Mouse (Mus musculus) forebrain, postnatal 0 days (tissue): ENCODE measurements around the gene Olfr569. TPM values are rescaled to one million over a fixed set of nuclear protein-coding genes. Genes with fewer than 3 reads are reported as not detected.

Experiments
- ATAC-seq: fragments of 200-750 bp; cut with Nextera tagmentation; 2 replicates; pipeline ENCODE4 v1.8.0; 2017; ENCODE audit warnings: mild to moderate bottlenecking, moderate library complexity
- DNase-seq: peaks from one replicate; pipeline ENCODE4 v3.0.0-alpha.2; 2015
- H3K27ac ChIP-seq: fragments of 300-500 bp; sonication (generic); 2 replicates; pipeline ENCODE4 v1.5.1; 2014; ENCODE audit warnings: low read depth, mild to moderate bottlenecking, antibody characterized with exemption, low read length, moderate library complexity, mixed read lengths
- H3K27me3 ChIP-seq: fragments of 300-500 bp; sonication (generic); 2 replicates; pipeline ENCODE4 v1.6.1; 2014; ENCODE audit warnings: mild to moderate bottlenecking, low read length, mixed read lengths; ENCODE audit not compliant: insufficient read depth
- H3K36me3 ChIP-seq: fragments of 300-500 bp; sonication (generic); 2 replicates; pipeline ENCODE4 v1.6.1; 2014; ENCODE audit warnings: mild to moderate bottlenecking, moderate library complexity; ENCODE audit not compliant: insufficient read depth
- H3K4me1 ChIP-seq: fragments of 300-500 bp; sonication (generic); 2 replicates; pipeline ENCODE4 v1.6.1; 2014; ENCODE audit warnings: antibody characterized with exemption; ENCODE audit not compliant: insufficient read depth
- H3K4me2 ChIP-seq: fragments of 300-500 bp; sonication (generic); 2 replicates; pipeline ENCODE4 v1.6.1; 2014; ENCODE audit warnings: low read depth, mild to moderate bottlenecking, moderate library complexity
- H3K4me3 ChIP-seq: fragments of 300-500 bp; sonication (generic); 2 replicates; pipeline ENCODE4 v1.5.1; 2014; ENCODE audit warnings: low read depth, low read length, mixed read lengths
- H3K9ac ChIP-seq: fragments of 300-500 bp; sonication (generic); 2 replicates; pipeline ENCODE4 v1.6.1; 2014; ENCODE audit warnings: mild to moderate bottlenecking
- H3K9me3 ChIP-seq: fragments of 300-500 bp; sonication (generic); 2 replicates; pipeline ENCODE4 v1.6.1; 2016; ENCODE audit warnings: low read length
- CTCF ChIP-seq: sonication (generic); IDR thresholded peaks from 2 replicates; pipeline ENCODE4 v1.5.1; 2016; ENCODE audit warnings: antibody characterized with exemption, control low read depth, low read depth
- WGBS: fragments of 180-500 bp; shearing (Covaris S2); extraction: QIAGEN DNeasy Blood & Tissue Kit; methylation state at CpG from one replicate; pipeline ENCODE4 v1.1.7; 2014; 5-methylcytosine and 5-hydroxymethylcytosine counted together
- polyA plus RNA-seq: library from polyadenylated mRNA; unstranded; fragments of >200 nt; fragmentation: Nextera tagmentation; extraction: Ambion mirVana; gene quantifications from 2 replicates; pipeline ENCODE4 v1.2.1, GENCODE M21; 2015
- total RNA-seq: library from RNA; depleted of rRNA; stranded (reverse); fragments of >200 nt; gene quantifications from 2 replicates; pipeline ENCODE4 v1.2.3, GENCODE M21; 2014; rRNA removed

Gene Olfr569
- total RNA-seq (not detected in 2 replicates), polyA plus RNA-seq (not detected in 2 replicates)

- DNase-seq (no peak), ATAC-seq (no peak)
- 75% methylated on average over 3 of the region's 3 CpGs for WGBS
- no peak for TF ChIP-seq CTCF
- no peak within 1 kb of the TSS for H3K4me2 ChIP-seq
- H3K9ac ChIP-seq, result no peak within 1 kb of the TSS
- no peak within 1 kb of the TSS for H3K27ac ChIP-seq
- H3K27me3 ChIP-seq, result no peaks in the 10 kb centered on the region
- no peaks in the 10 kb centered on the region for H3K36me3 ChIP-seq
- H3K9me3 ChIP-seq, result no peaks in the 10 kb centered on the region
- H3K4me3 ChIP-seq, result no peak within 1 kb of the TSS
- H3K4me1 ChIP-seq, result no peaks in the 10 kb centered on the region
Measured at GRCm38 (mm10) chr7:102890782-102891181, at the start of gene Olfr569. Gene Olfr569 (minus strand): TSS chr7:102890882.

GRCm38 (mm10) chr7:102927105-102927504 lies 36.4 kb upstream of the Olfr569 start:
- Histone ChIP-seq H3K4me2 (no peak overlapping the region), H3K9ac (no peak overlapping the region), H3K36me3 (no peaks in the 10 kb centered on the region), H3K27me3 (no peaks in the 10 kb centered on the region), H3K4me3 (no peak overlapping the region), H3K4me1 (no peaks in the 10 kb centered on the region), H3K27ac (no peak overlapping the region), H3K9me3 (no peaks in the 10 kb centered on the region)
- no peak for TF ChIP-seq CTCF
- WGBS, result 70% methylated on average over 3 of the region's 3 CpGs
- ATAC-seq (no peak), DNase-seq (no peak)

- Histone ChIP-seq H3K9me3 (no peaks in the 10 kb centered on the region), H3K27me3 (no peaks in the 10 kb centered on the region), H3K9ac (no peak within 1 kb of the TSS), H3K4me3 (no peak within 1 kb of the TSS), H3K27ac (no peak within 1 kb of the TSS), H3K4me2 (no peak within 1 kb of the TSS), H3K4me1 (no peaks in the 10 kb centered on the region), H3K36me3 (no peaks in the 10 kb centered on the region)
- ATAC-seq (no peak), DNase-seq (no peak)
- TF ChIP-seq CTCF, result no peak
- 61% methylated on average over 1 of the region's 1 CpGs for WGBS
Measured at GRCm38 (mm10) chr7:102924109-102924508, 33.4 kb upstream of the Olfr569 start, which contains the start of gene Olfr572. Gene Olfr572 (plus strand): TSS chr7:102924409.

DNA sequence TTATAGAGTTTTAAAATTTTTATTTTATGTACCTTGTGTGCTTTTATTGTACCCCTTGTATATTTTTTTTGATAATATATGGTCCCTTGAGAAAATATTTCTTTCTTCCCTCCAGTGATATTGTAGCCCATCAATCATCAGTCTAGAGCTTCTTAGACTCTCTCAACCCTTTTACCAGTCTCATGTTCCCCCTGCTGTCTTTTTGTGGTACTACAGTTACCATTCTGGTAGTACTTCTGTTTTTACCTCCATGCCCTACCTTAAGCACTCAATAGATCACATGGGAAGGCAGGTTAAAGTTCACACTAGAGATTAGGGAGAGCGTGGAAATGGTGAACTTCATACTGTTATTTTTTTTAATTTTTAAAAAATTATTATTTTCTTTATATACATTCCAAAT lies 28.9 kb upstream of the Olfr569 start:
- Histone ChIP-seq H3K4me1 (no peaks in the 10 kb centered on the region), H3K4me2 (no peak overlapping the region), H3K9me3 (no peaks in the 10 kb centered on the region), H3K27ac (no peak overlapping the region), H3K9ac (no peak overlapping the region), H3K27me3 (no peaks in the 10 kb centered on the region), H3K36me3 (no peaks in the 10 kb centered on the region), H3K4me3 (no peak overlapping the region)
- DNase-seq, result peak; percentile 76
- TF ChIP-seq CTCF, result peak; percentile 81
- peak; percentile 74; the same call in 1 of the 2 replicates for ATAC-seq
- WGBS, result 8% methylated on average over 1 of the region's 1 CpGs

DNA sequence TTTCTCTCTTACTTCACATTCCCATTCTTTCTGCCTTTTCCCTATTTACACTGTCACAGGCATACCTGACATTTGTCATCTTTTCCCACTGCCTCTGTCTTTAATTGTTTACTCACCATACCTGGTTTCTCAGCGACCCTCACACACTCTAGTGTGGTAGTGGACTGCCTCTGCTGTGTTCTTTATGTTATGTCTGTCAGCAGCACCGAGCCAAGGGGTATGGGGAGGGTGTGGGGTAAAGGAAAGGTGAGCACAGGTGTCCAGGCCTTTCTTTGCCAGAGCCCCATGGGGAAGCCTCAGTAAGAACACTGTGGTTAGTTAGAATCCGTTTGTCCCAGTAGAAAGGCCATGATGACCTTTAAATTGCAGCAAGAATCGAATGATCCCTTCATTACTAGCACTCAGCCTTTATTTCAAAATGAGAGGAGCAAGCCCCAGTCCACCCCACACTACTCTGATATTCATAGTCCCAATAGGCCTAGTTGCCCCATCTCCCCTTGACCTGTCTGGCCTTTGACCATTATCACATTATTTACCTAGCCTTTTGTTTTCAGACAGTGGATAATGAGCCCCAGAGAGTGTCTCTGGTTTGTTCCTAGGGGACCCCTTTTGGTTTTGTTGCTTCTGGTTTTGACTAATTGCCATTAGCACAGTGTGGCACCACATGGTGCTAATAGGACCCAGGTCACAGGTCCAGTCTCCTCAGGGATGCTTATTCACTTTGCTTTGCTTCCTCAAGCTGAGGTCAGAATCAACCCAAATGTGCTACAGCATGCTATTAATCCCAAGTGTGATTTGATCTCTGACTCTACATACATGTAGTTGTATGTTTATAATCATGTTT lies 26.6 kb upstream of the Olfr569 start, which contains the start of gene Olfr571:
Gene Olfr571, minus strand, starts transcription at position 505 of the 844 bp plus-strand sequence.
- Histone ChIP-seq H3K9ac (no peak within 1 kb of the TSS), H3K4me2 (no peak within 1 kb of the TSS), H3K27ac (no peak within 1 kb of the TSS), H3K4me1 (no peaks in the 10 kb centered on the region), H3K27me3 (no peaks in the 10 kb centered on the region), H3K36me3 (no peaks in the 10 kb centered on the region), H3K9me3 (no peaks in the 10 kb centered on the region), H3K4me3 (no peak within 1 kb of the TSS)
- TF ChIP-seq CTCF, result no peak
- WGBS, result 66% methylated on average over 4 of the region's 4 CpGs
- DNase-seq (no peak), ATAC-seq (no peak)

- DNase-seq, result no peak
Measured at GRCm38 (mm10) chr7:102916405-102916804, 25.7 kb upstream of the Olfr569 start.

DNA sequence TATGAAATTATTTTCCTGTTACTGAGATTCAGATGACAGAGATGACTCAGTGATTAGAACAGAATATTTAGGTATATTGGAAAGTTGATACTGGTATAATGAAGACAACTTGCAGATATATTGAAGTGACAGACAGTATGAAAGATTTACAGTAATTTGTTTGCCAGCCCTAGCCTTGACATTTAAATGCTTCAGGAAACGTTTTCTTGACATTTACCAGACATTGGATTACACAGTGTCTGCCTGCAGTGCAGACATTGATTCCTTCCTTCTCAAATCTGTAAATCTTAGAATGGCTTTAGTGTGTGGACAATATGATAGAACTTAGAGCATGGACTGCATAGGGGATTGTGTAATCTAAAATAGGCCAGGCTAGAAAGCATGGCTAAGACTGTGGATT lies 24.6 kb upstream of the Olfr569 start:
- H3K27ac ChIP-seq, result no peak overlapping the region
- no peak overlapping the region for H3K9ac ChIP-seq
- no peak for TF ChIP-seq CTCF
- no peaks in the 10 kb centered on the region for H3K27me3 ChIP-seq
- H3K4me2 ChIP-seq, result no peak overlapping the region
- DNase-seq (no peak), ATAC-seq (peak; percentile 48; the same call in 1 of the 2 replicates)
- 34% methylated on average over 1 of the region's 1 CpGs for WGBS
- no peaks in the 10 kb centered on the region for H3K36me3 ChIP-seq
- no peaks in the 10 kb centered on the region for H3K4me1 ChIP-seq
- H3K9me3 ChIP-seq, result no peaks in the 10 kb centered on the region
- H3K4me3 ChIP-seq, result no peak overlapping the region

More at GRCm38 (mm10) chr7:102916405-102916804, 25.7 kb upstream of the Olfr569 start:
- H3K36me3 ChIP-seq, result no peaks in the 10 kb centered on the region
- no peak overlapping the region for H3K4me3 ChIP-seq
- H3K4me2 ChIP-seq, result no peak overlapping the region
- no peak overlapping the region for H3K9ac ChIP-seq
- TF ChIP-seq CTCF, result no peak
- H3K27ac ChIP-seq, result no peak overlapping the region
- H3K9me3 ChIP-seq, result no peaks in the 10 kb centered on the region
- no peaks in the 10 kb centered on the region for H3K4me1 ChIP-seq
- H3K27me3 ChIP-seq, result no peaks in the 10 kb centered on the region
- ATAC-seq, result peak; percentile 25; the same call in 1 of the 2 replicates
- WGBS, result 80% methylated on average over 5 of the region's 5 CpGs
